Mouse (Mus musculus) midbrain, embryonic 12.5 days (tissue): ENCODE measurements around the gene Tmem88. TPM values are rescaled to one million over a fixed set of nuclear protein-coding genes. Genes with fewer than 3 reads are reported as not detected.

Source experiments
- ATAC-seq: fragments of 200-750 bp; cut with Nextera tagmentation; 2 replicates; pipeline ENCODE4 v1.8.0; 2017; ENCODE audit warnings: low read depth, moderate TSS enrichment, moderate library complexity; ENCODE audit not compliant: low FRiP score
- H3K27ac ChIP-seq: fragments of 300-500 bp; sonication (generic); replicated peaks from 2 replicates; pipeline ENCODE4 v1.5.1; 2016; ENCODE audit warnings: mild to moderate bottlenecking
- H3K27me3 ChIP-seq: fragments of 300-500 bp; sonication (generic); 2 replicates; pipeline ENCODE4 v1.6.1; 2016; ENCODE audit warnings: mild to moderate bottlenecking
- H3K36me3 ChIP-seq: fragments of 300-500 bp; sonication (generic); 2 replicates; pipeline ENCODE4 v1.6.1; 2016
- H3K4me1 ChIP-seq: fragments of 300-500 bp; sonication (generic); 2 replicates; pipeline ENCODE4 v1.6.1; 2016
- H3K4me2 ChIP-seq: fragments of 300-500 bp; sonication (generic); replicated peaks from 2 replicates; pipeline ENCODE4 v1.6.1; 2016; ENCODE audit warnings: mild to moderate bottlenecking, moderate library complexity
- H3K4me3 ChIP-seq: fragments of 300-500 bp; sonication (generic); 2 replicates; pipeline ENCODE4 v1.5.1; 2016; ENCODE audit warnings: mild to moderate bottlenecking
- H3K9ac ChIP-seq: fragments of 300-500 bp; sonication (generic); replicated peaks from 2 replicates; pipeline ENCODE4 v1.6.1; 2016; ENCODE audit warnings: mild to moderate bottlenecking, moderate library complexity
- H3K9me3 ChIP-seq: fragments of 300-500 bp; sonication (generic); 2 replicates; pipeline ENCODE4 v1.6.1; 2016; ENCODE audit warnings: mild to moderate bottlenecking
- WGBS: fragments of 180-500 bp; shearing (Covaris S2); methylation state at CpG from one replicate; pipeline ENCODE4 v1.1.7; 2016; 5-methylcytosine and 5-hydroxymethylcytosine counted together
- polyA plus RNA-seq: library from polyadenylated mRNA; unstranded; fragments of >200 nt; fragmentation: Nextera tagmentation; extraction: Ambion mirVana; gene quantifications from 2 replicates; pipeline ENCODE4 v1.2.1, GENCODE M21; 2016

Gene Tmem88
- polyA plus RNA-seq, 1 experiment from 2014 or later: 12.1 TPM

- H3K4me2 ChIP-seq: peak overlapping the region; percentile 98; the same call in 1 of the 2 replicates
- H3K4me1 ChIP-seq: peaks cover 32% of the 10 kb centered on the region
- peak overlapping the region; percentile 64; the same call in 1 of the 2 replicates for H3K4me3 ChIP-seq
- H3K27me3 ChIP-seq: no peaks in the 10 kb centered on the region
- peaks cover 60% of the 10 kb centered on the region for H3K36me3 ChIP-seq
- H3K27ac ChIP-seq: 0 out of 2 replicates have a peak overlapping the region, but pooled peaks have one; percentile 98
- H3K9me3 ChIP-seq: no peaks in the 10 kb centered on the region
- H3K9ac ChIP-seq: peak overlapping the region; percentile 96; the same call in 1 of the 2 replicates
- WGBS: 84% methylated on average over 4 of the region's 4 CpGs
- ATAC-seq: no peak
Observed at GRCm38 (mm10) chr11:69407724-69408004, 9.6 kb upstream of the Tmem88 start.

GRCm38 (mm10) chr11:69406867-69407723, 9.1 kb upstream of the Tmem88 start:
- H3K4me2 ChIP-seq: peak overlapping the region; percentile 98; the same call in 1 of the 2 replicates
- H3K27ac ChIP-seq: no peak overlapping the region
- no peaks in the 10 kb centered on the region for H3K27me3 ChIP-seq
- H3K36me3 ChIP-seq: peaks cover 63% of the 10 kb centered on the region
- ATAC-seq: no peak
- H3K4me3 ChIP-seq: no peak overlapping the region
- H3K9ac ChIP-seq: no peak overlapping the region
- H3K9me3 ChIP-seq: no peaks in the 10 kb centered on the region
- H3K4me1 ChIP-seq: peaks cover 26% of the 10 kb centered on the region
- WGBS: 93% methylated on average over 16 of the region's 16 CpGs

- Histone ChIP-seq H3K9me3 (no peaks in the 10 kb centered on the region), H3K27me3 (no peaks in the 10 kb centered on the region), H3K27ac (no peak overlapping the region), H3K36me3 (peaks cover 71% of the 10 kb centered on the region), H3K4me3 (no peak overlapping the region), H3K4me2 (no peak overlapping the region), H3K9ac (no peak overlapping the region), H3K4me1 (peaks cover 26% of the 10 kb centered on the region)
- WGBS: 88% methylated on average over 19 of the region's 19 CpGs
- ATAC-seq: no peak
Observed at GRCm38 (mm10) chr11:69406282-69406681, 8.2 kb upstream of the Tmem88 start.

- Histone ChIP-seq H3K9me3 (no peaks in the 10 kb centered on the region), H3K9ac (0 out of 2 replicates have a peak overlapping the region, but pooled peaks have one; percentile 12), H3K27me3 (peaks cover 5% of the 10 kb centered on the region), H3K4me1 (peaks cover 26% of the 10 kb centered on the region), H3K27ac (no peak overlapping the region), H3K4me3 (no peak overlapping the region), H3K4me2 (no peak overlapping the region), H3K36me3 (peaks cover 78% of the 10 kb centered on the region)
- ATAC-seq: no peak
- 91% methylated on average over 24 of the region's 24 CpGs for WGBS
Observed at GRCm38 (mm10) chr11:69405397-69406200, 7.6 kb upstream of the Tmem88 start.

GRCm38 (mm10) chr11:69404595-69405396, 6.8 kb upstream of the Tmem88 start:
- no peaks in the 10 kb centered on the region for H3K9me3 ChIP-seq
- peaks cover 13% of the 10 kb centered on the region for H3K27me3 ChIP-seq
- H3K4me2 ChIP-seq: no peak overlapping the region
- no peak for ATAC-seq
- 92% methylated on average over 24 of the region's 24 CpGs for WGBS
- peaks cover 28% of the 10 kb centered on the region for H3K4me1 ChIP-seq
- peaks cover 86% of the 10 kb centered on the region for H3K36me3 ChIP-seq
- 0 out of 2 replicates have a peak overlapping the region, but pooled peaks have one; percentile 12 for H3K9ac ChIP-seq
- H3K27ac ChIP-seq: no peak overlapping the region
- no peak overlapping the region for H3K4me3 ChIP-seq

GRCm38 (mm10) chr11:69403691-69404594, 5.9 kb upstream of the Tmem88 start:
- Histone ChIP-seq H3K4me2 (no peak overlapping the region), H3K27me3 (peaks cover 17% of the 10 kb centered on the region), H3K4me1 (peaks cover 31% of the 10 kb centered on the region), H3K9ac (no peak overlapping the region), H3K4me3 (no peak overlapping the region), H3K27ac (no peak overlapping the region), H3K36me3 (peaks cover 92% of the 10 kb centered on the region), H3K9me3 (no peaks in the 10 kb centered on the region)
- 93% methylated on average over 38 of the region's 38 CpGs for WGBS
- ATAC-seq: no peak

GRCm38 (mm10) chr11:69401987-69402386, 4.0 kb upstream of the Tmem88 start:
- H3K9ac ChIP-seq: no peak overlapping the region
- WGBS: 87% methylated on average over 12 of the region's 12 CpGs
- H3K9me3 ChIP-seq: no peaks in the 10 kb centered on the region
- peaks cover 27% of the 10 kb centered on the region for H3K27me3 ChIP-seq
- H3K36me3 ChIP-seq: peaks cover 81% of the 10 kb centered on the region
- no peak overlapping the region for H3K4me2 ChIP-seq
- no peak for ATAC-seq
- no peak overlapping the region for H3K27ac ChIP-seq
- H3K4me1 ChIP-seq: peaks cover 36% of the 10 kb centered on the region
- H3K4me3 ChIP-seq: no peak overlapping the region

GRCm38 (mm10) chr11:69401210-69401637, 3.2 kb upstream of the Tmem88 start:
- Histone ChIP-seq H3K9ac (no peak overlapping the region), H3K9me3 (no peaks in the 10 kb centered on the region), H3K27me3 (peaks cover 27% of the 10 kb centered on the region), H3K4me3 (0 out of 2 replicates have a peak overlapping the region, but pooled peaks have one; percentile 1), H3K4me2 (no peak overlapping the region), H3K27ac (no peak overlapping the region), H3K4me1 (peaks cover 44% of the 10 kb centered on the region), H3K36me3 (peaks cover 73% of the 10 kb centered on the region)
- WGBS: 19% methylated on average over 22 of the region's 22 CpGs
- peak; percentile 57 for ATAC-seq

GRCm38 (mm10) chr11:69400083-69400850, 2.2 kb upstream of the Tmem88 start:
- peaks cover 27% of the 10 kb centered on the region for H3K27me3 ChIP-seq
- no peak overlapping the region; the same call in 1 of the 2 replicates for H3K9ac ChIP-seq
- peaks cover 64% of the 10 kb centered on the region for H3K36me3 ChIP-seq
- no peak for ATAC-seq
- H3K27ac ChIP-seq: no peak overlapping the region
- H3K4me3 ChIP-seq: no peak overlapping the region
- H3K4me2 ChIP-seq: no peak overlapping the region
- H3K4me1 ChIP-seq: peaks cover 46% of the 10 kb centered on the region
- no peaks in the 10 kb centered on the region for H3K9me3 ChIP-seq
- 74% methylated on average over 25 of the region's 25 CpGs for WGBS
